Mouse (Mus musculus) lung, embryonic 15.5 days (tissue): ENCODE data around the gene Adar. TPM values are rescaled to one million over a fixed set of nuclear protein-coding genes. Genes with fewer than 3 reads are reported as not detected.

ENCODE experiments used
- ATAC-seq: fragments of 200-750 bp; cut with Nextera tagmentation; 2 replicates; pipeline ENCODE4 v1.8.0; 2017; ENCODE audit warnings: moderate number of reproducible peaks, borderline replicate concordance; ENCODE audit not compliant: low FRiP score, low TSS enrichment; ENCODE audit errors: extremely low read depth
- H3K27ac ChIP-seq: fragments of 300-500 bp; sonication (generic); 2 replicates; pipeline ENCODE4 v1.5.1; 2015; ENCODE audit warnings: moderate library complexity, mild to moderate bottlenecking, inconsistent platforms
- H3K27me3 ChIP-seq: fragments of 300-500 bp; sonication (generic); 2 replicates; pipeline ENCODE4 v1.6.1; 2015; ENCODE audit warnings: inconsistent platforms
- H3K36me3 ChIP-seq: fragments of 300-500 bp; sonication (generic); 2 replicates; pipeline ENCODE4 v1.6.1; 2015; ENCODE audit warnings: inconsistent platforms
- H3K4me1 ChIP-seq: fragments of 300-500 bp; sonication (generic); 2 replicates; pipeline ENCODE4 v1.6.1; 2015; ENCODE audit warnings: inconsistent platforms
- H3K4me2 ChIP-seq: fragments of 300-500 bp; sonication (generic); 2 replicates; pipeline ENCODE4 v1.6.1; 2015; ENCODE audit warnings: inconsistent platforms, mild to moderate bottlenecking, moderate library complexity
- H3K4me3 ChIP-seq: fragments of 300-500 bp; sonication (generic); 2 replicates; pipeline ENCODE4 v1.5.1; 2015; ENCODE audit warnings: mild to moderate bottlenecking, inconsistent platforms
- H3K9ac ChIP-seq: fragments of 300-500 bp; sonication (generic); 2 replicates; pipeline ENCODE4 v1.6.1; 2015; ENCODE audit warnings: inconsistent platforms
- H3K9me3 ChIP-seq: fragments of 300-500 bp; sonication (generic); 2 replicates; pipeline ENCODE4 v1.6.1; 2016; ENCODE audit warnings: inconsistent platforms
- WGBS: fragments of 180-500 bp; shearing (Covaris S2); methylation state at CpG from one replicate; pipeline ENCODE4 v1.1.7; 2015; 5-methylcytosine and 5-hydroxymethylcytosine counted together
- polyA plus RNA-seq: library from polyadenylated mRNA; unstranded; fragments of >200 nt; fragmentation: Nextera tagmentation; extraction: Ambion mirVana; gene quantifications from 2 replicates; pipeline ENCODE4 v1.2.1, GENCODE M21; 2015

Adar gene
- polyA plus RNA-seq, result 10.8 and 11.3 TPM in 2 replicates

GRCm38 (mm10) chr3:89714359-89715206, at the start of gene Adar:
TSS of gene Adar (plus strand) at chr3:89715022.
- peaks cover 3% of the 10 kb centered on the region; the same call in 1 of the 2 replicates for H3K27me3 ChIP-seq
- peak within 1 kb of the TSS; percentile 60 for H3K9ac ChIP-seq
- H3K4me3 ChIP-seq, result peak within 1 kb of the TSS; percentile 68
- ATAC-seq, result peak; percentile 75
- 6% methylated on average over 27 of the region's 28 CpGs for WGBS
- H3K4me1 ChIP-seq, result peaks cover 5% of the 10 kb centered on the region; the same call in 1 of the 2 replicates
- peak within 1 kb of the TSS; percentile 90 for H3K4me2 ChIP-seq
- no peaks in the 10 kb centered on the region for H3K9me3 ChIP-seq
- H3K36me3 ChIP-seq, result no peaks in the 10 kb centered on the region
- H3K27ac ChIP-seq, result no peak within 1 kb of the TSS

- Histone ChIP-seq H3K36me3 (no peaks in the 10 kb centered on the region), H3K9me3 (no peaks in the 10 kb centered on the region), H3K4me3 (no peak overlapping the region), H3K9ac (no peak overlapping the region), H3K27ac (no peak overlapping the region), H3K4me2 (peak overlapping the region; percentile 37), H3K27me3 (no peaks in the 10 kb centered on the region), H3K4me1 (peaks cover 20% of the 10 kb centered on the region)
- WGBS, result 21% methylated on average over 11 of the region's 11 CpGs
- peak; percentile 70 for ATAC-seq
Measured at GRCm38 (mm10) chr3:89667131-89667530, 47.7 kb upstream of the Adar start.

GRCm38 (mm10) chr3:89671334-89671733, 43.5 kb upstream of the Adar start:
- ATAC-seq, result no peak
- Histone ChIP-seq H3K27ac (no peak overlapping the region), H3K9ac (no peak overlapping the region), H3K27me3 (no peaks in the 10 kb centered on the region), H3K4me1 (peaks cover 16% of the 10 kb centered on the region), H3K4me2 (no peak overlapping the region), H3K9me3 (no peaks in the 10 kb centered on the region), H3K4me3 (no peak overlapping the region), H3K36me3 (no peaks in the 10 kb centered on the region)
- WGBS, result 22% methylated on average over 6 of the region's 6 CpGs

GRCm38 (mm10) chr3:89672573-89673317, 42.1 kb upstream of the Adar start:
- H3K4me3 ChIP-seq, result no peak overlapping the region
- no peaks in the 10 kb centered on the region for H3K9me3 ChIP-seq
- no peak for ATAC-seq
- no peaks in the 10 kb centered on the region for H3K36me3 ChIP-seq
- no peak overlapping the region for H3K9ac ChIP-seq
- WGBS, result 72% methylated on average over 12 of the region's 12 CpGs
- H3K4me1 ChIP-seq, result peaks cover 7% of the 10 kb centered on the region
- no peak overlapping the region for H3K4me2 ChIP-seq
- 0 out of 2 replicates have a peak, but pooled peaks cover 3% of the 10 kb centered on the region for H3K27me3 ChIP-seq
- H3K27ac ChIP-seq, result no peak overlapping the region

- Histone ChIP-seq H3K4me3 (no peak overlapping the region), H3K4me1 (0 out of 2 replicates have a peak, but pooled peaks cover 1% of the 10 kb centered on the region), H3K9me3 (no peaks in the 10 kb centered on the region), H3K9ac (no peak overlapping the region), H3K4me2 (no peak overlapping the region), H3K36me3 (no peaks in the 10 kb centered on the region), H3K27me3 (0 out of 2 replicates have a peak, but pooled peaks cover 5% of the 10 kb centered on the region), H3K27ac (no peak overlapping the region)
- no peak for ATAC-seq
- 71% methylated on average over 5 of the region's 5 CpGs for WGBS
Measured at GRCm38 (mm10) chr3:89677617-89678016, 37.2 kb upstream of the Adar start.

- peaks cover 11% of the 10 kb centered on the region; the same call in 1 of the 2 replicates for H3K4me1 ChIP-seq
- peaks cover 20% of the 10 kb centered on the region; the same call in 1 of the 2 replicates for H3K27me3 ChIP-seq
- no peak overlapping the region for H3K4me2 ChIP-seq
- no peak overlapping the region for H3K27ac ChIP-seq
- H3K36me3 ChIP-seq, result no peaks in the 10 kb centered on the region
- no peak overlapping the region for H3K4me3 ChIP-seq
- 22% methylated on average over 5 of the region's 5 CpGs for WGBS
- ATAC-seq, result no peak
- no peaks in the 10 kb centered on the region for H3K9me3 ChIP-seq
- H3K9ac ChIP-seq, result no peak overlapping the region
Measured at GRCm38 (mm10) chr3:89686031-89686430, 28.8 kb upstream of the Adar start.

GRCm38 (mm10) chr3:89688694-89689581, 25.9 kb upstream of the Adar start:
- WGBS, result 5% methylated on average over 25 of the region's 25 CpGs
- ATAC-seq, result peak; percentile 57; the same call in 1 of the 2 replicates
- H3K9me3 ChIP-seq, result no peaks in the 10 kb centered on the region
- H3K36me3 ChIP-seq, result no peaks in the 10 kb centered on the region
- peak overlapping the region; percentile 42 for H3K4me3 ChIP-seq
- H3K4me1 ChIP-seq, result peaks cover 4% of the 10 kb centered on the region; the same call in 1 of the 2 replicates
- H3K27ac ChIP-seq, result no peak overlapping the region
- peaks cover 12% of the 10 kb centered on the region; the same call in 1 of the 2 replicates for H3K27me3 ChIP-seq
- H3K9ac ChIP-seq, result peak overlapping the region; percentile 53
- peak overlapping the region; percentile 82 for H3K4me2 ChIP-seq

GRCm38 (mm10) chr3:89691776-89692175, 23.0 kb upstream of the Adar start:
- WGBS, result 51% methylated on average over 9 of the region's 9 CpGs
- peaks cover 4% of the 10 kb centered on the region; the same call in 1 of the 2 replicates for H3K4me1 ChIP-seq
- ATAC-seq, result no peak
- no peak overlapping the region for H3K27ac ChIP-seq
- H3K9me3 ChIP-seq, result no peaks in the 10 kb centered on the region
- no peaks in the 10 kb centered on the region for H3K36me3 ChIP-seq
- H3K27me3 ChIP-seq, result peaks cover 12% of the 10 kb centered on the region; the same call in 1 of the 2 replicates
- no peak overlapping the region for H3K9ac ChIP-seq
- H3K4me2 ChIP-seq, result no peak overlapping the region
- H3K4me3 ChIP-seq, result no peak overlapping the region

GRCm38 (mm10) chr3:89696152-89696821, 18.5 kb upstream of the Adar start:
- Histone ChIP-seq H3K27ac (no peak overlapping the region), H3K9me3 (no peaks in the 10 kb centered on the region), H3K27me3 (no peaks in the 10 kb centered on the region; the same call in 1 of the 2 replicates), H3K4me1 (no peaks in the 10 kb centered on the region), H3K36me3 (no peaks in the 10 kb centered on the region), H3K4me3 (no peak overlapping the region), H3K9ac (no peak overlapping the region), H3K4me2 (no peak overlapping the region)
- no peak for ATAC-seq
- 75% methylated on average over 12 of the region's 12 CpGs for WGBS

GRCm38 (mm10) chr3:89698958-89699357, 15.9 kb upstream of the Adar start:
- Histone ChIP-seq H3K9me3 (no peaks in the 10 kb centered on the region), H3K4me2 (no peak overlapping the region), H3K36me3 (no peaks in the 10 kb centered on the region), H3K27me3 (no peaks in the 10 kb centered on the region; the same call in 1 of the 2 replicates), H3K4me1 (no peaks in the 10 kb centered on the region), H3K9ac (no peak overlapping the region), H3K4me3 (no peak overlapping the region), H3K27ac (no peak overlapping the region)
- WGBS, result 90% methylated on average over 1 of the region's 1 CpGs
- no peak for ATAC-seq
